Mouse (Mus musculus) frontal cortex, adult 2 months (tissue): ENCODE data around the gene Rnaseh1. TPM values are rescaled to one million over a fixed set of nuclear protein-coding genes. Genes with fewer than 3 reads are reported as not detected.

Experiments
- DNase-seq, 2 experiments: peaks; one replicate each; pipeline ENCODE4 v3.0.0; 2022; ENCODE audit warnings: low spot score in 1 of 2; ENCODE audit errors: extremely low spot score in 1 of 2
- polyA plus RNA-seq: library from polyadenylated mRNA; depleted of rRNA; stranded (reverse); fragments of >200 nt; gene quantifications from 2 replicates; pipeline ENCODE4 v1.2.3, GENCODE M21; 2012

The Rnaseh1 gene
- polyA plus RNA-seq, 1 experiment: 20.3 TPM

- DNase-seq: no peak
These were observed 13.2 kb downstream of the Rnaseh1 start for GRCm38 (mm10) chr12:28662628-28663027.

DNA sequence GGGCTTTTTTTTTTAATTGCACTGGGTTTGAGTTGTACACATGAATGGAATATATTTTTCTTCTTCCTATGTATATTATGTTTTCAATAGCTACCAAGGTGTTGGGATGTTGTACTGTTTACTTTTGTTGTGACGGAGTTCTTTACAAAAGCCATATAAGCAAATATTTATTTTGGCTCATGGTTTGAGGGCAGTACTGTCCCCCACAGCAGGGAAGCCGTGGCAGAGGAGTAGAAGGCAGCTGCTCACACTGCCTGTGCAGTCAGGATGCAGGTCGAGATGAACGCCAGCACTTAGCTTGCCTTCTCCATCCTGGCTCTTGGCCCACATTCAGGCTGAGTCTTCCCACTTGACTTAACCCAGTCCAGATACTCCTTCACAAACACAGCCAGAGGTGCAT is 17.3 kb downstream of the Rnaseh1 start:
- no peak for DNase-seq

DNA sequence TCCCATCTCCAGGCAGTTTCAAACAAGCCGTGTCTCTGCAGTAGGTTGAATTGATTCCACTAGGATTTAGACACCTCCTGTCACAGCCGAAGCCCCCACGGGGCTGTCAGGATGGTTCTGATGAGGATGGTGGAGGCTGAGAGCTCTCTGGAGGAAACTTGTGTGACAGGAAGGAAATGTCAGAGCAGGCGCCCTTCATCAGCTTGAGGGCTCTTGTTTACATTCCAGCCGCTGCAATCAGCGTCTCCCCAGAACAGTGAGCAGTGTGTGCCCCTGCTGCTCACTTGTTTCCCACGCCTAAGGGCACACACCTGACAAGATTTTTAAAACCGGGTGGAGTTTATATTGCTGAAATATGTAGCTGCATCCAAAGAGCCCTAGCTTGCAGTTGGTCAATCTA is 17.9 kb downstream of the Rnaseh1 start:
- DNase-seq: no peak

GRCm38 (mm10) chr12:28674038-28674720 is 24.8 kb downstream of the Rnaseh1 start:
- no peak for DNase-seq

- DNase-seq: peak; percentile 69 to 87
These were observed 25.9 kb downstream of the Rnaseh1 start, which contains the start of gene Adi1 for GRCm38 (mm10) chr12:28675121-28675924. Gene Adi1 (plus strand): TSS chr12:28675231.

DNA sequence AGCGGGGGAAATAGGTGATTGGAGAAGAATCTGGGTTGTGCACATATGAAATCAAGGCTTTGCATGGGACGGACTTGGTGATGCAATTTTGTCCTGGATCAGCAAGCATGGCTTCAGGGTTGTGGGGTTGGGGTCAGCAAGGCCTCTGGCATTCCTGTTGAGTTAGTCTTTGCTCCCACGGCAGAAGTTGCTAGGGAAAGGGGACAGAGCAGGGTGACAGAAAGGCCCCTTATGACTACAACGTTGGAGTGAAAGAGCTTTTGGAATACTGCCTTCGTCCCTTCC is 26.5 kb downstream of the Rnaseh1 start:
- DNase-seq: no peak

GRCm38 (mm10) chr12:28684674-28685073 is 35.3 kb downstream of the Rnaseh1 start:
- no peak for DNase-seq

- no peak for DNase-seq
These were observed 36.4 kb downstream of the Rnaseh1 start for GRCm38 (mm10) chr12:28685771-28686170.

GRCm38 (mm10) chr12:28686199-28686879 is 36.9 kb downstream of the Rnaseh1 start:
- DNase-seq: no peak

DNA sequence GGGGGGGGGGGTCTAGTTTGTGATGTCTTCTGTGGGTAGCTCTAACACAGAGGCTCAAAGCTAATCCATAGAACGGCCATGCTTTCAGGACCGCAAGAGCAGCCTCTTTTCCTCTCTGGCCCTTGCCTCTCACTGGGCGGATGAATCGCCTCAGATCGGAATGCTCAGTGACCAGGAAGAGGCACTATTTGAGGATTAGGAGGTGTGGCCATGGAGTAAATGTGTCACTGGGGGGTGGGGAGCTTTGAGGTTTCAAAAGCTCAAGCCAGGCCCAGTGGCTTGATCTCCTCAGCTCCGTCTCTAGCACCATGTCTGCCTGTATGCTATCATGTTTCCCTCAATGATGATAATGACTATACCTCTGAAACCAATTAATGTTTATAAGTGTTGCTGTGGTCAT is 39.6 kb downstream of the Rnaseh1 start:
- DNase-seq: no peak

GRCm38 (mm10) chr12:28690730-28691129 is 41.3 kb downstream of the Rnaseh1 start:
- no peak for DNase-seq

DNA sequence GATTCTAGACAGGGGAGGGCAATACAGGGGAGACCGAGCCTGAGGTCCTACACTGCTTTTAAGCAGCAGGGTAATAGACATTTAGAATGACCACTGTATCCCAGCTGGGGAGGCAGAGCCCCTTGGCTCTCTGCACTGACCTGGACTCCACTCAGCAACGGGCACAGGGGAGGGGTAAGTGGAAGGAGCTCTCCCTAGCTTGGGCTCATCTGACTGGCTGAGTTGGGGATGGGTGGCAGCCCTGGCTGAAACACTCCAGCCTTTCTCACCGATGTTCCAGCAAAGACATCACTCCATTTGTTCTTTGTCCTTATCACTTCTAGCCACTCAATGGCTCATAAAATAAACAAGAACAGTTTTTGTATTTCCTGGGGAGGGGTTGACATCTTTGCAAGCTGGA is 44.3 kb downstream of the Rnaseh1 start:
- no peak for DNase-seq

DNA sequence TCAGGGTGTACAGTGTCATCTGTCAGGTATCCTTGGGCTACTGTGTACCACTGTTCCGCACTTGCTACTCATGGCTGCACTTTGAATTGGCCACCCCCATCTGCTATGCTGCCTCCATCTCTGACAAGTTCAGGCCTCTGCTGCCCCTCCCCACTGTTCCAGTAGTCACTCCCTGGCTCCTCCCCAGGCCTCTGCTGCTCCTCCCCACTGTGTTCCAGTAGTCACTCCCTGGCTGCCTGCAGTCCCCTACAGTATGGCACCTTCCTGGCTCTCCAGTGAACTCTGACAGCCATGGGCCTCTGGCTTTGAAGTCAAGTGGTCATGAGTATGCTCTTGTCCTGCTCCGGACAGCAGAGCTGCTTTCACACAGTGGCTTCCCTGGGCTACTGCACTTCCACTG is 44.8 kb downstream of the Rnaseh1 start:
- no peak for DNase-seq

- DNase-seq: no peak
These were observed 45.4 kb downstream of the Rnaseh1 start for GRCm38 (mm10) chr12:28694776-28695175.

DNA sequence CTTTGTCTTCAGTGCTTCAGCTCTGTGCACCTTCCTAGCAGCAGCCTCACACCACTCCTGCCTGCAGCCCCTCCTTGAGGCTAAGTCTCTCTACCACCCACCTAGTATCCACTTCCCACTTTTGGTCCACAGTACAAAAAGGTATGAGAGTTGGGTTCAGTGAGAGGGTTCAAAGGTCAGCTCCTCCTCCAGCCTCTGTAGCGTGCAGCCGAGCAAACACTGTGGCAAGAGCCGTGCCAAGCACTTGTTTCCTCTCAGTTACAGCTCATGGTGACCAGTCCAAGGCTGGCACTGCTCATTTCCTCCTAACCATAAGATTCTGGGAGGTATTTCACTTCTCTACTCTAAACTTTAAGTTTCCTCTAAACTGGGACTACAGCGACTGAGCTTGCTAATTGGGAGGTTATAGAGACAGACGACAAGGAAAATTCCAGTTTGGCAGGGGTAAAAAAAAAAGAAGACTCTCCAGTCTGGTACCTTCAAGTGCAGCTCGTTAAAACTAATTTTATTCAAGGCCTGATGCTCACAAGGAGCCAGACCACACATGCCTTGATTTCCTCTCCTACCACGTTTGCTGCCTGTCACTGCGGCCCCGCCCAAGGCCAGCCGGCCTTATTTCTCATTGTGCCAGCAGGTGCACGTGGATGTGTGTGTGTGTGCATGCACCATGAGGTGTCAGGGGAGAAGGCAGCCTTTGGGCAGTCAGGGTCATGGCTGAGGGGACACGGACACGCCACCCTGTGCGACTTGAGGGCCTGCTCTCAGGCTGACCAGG is 48.6 kb downstream of the Rnaseh1 start:
- DNase-seq: no peak

GRCm38 (mm10) chr12:28699086-28699485 is 49.7 kb downstream of the Rnaseh1 start:
- no peak for DNase-seq

DNA sequence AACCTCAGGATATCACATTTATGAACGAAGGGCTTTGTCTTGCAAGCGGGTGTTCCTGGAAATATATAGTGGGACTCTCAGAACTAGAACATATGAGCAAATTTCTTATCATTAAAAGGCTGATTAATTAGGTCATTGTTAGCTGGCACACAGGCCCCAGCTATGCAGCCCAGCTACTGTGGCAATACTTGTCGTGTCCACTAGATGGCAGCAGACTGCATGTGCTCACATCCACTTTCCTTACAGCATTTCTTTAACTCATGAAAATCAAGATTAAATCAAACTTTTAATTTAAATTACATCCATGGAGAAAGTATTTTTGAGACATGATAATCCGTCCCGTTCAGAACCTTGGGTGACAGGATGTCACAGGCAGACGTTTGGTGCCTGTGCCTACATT is 50.3 kb downstream of the Rnaseh1 start:
- peak; percentile 63 to 91 for DNase-seq

GRCm38 (mm10) chr12:28700101-28700511 is 50.7 kb downstream of the Rnaseh1 start:
- DNase-seq: peak in 1 of 2 experiments; percentile 47

GRCm38 (mm10) chr12:28700561-28701025 is 51.2 kb downstream of the Rnaseh1 start:
- DNase-seq: peak; percentile 52 to 68

DNA sequence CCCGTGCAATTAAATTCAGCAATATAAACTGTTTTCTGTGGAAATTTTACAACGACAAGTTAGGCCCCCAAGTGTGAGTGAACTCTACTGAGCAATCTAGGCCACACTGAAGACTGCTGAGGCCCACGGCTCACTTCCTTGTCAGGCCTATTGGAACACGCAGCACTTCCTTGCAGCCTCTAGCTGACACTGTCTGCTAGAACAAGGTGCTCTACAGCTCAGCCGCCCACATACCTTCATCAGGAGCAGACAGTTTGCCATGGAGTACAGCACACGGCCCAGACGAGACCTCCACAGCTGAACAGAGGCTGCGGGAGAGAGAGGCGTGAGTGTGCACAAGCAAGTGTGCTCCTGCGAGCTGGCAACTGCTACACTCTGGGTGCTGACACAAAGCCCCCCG is 51.9 kb downstream of the Rnaseh1 start:
- DNase-seq: peak; percentile 64 to 67

- DNase-seq: no peak
These were observed 55.0 kb downstream of the Rnaseh1 start for GRCm38 (mm10) chr12:28704381-28704780.
